Mouse (Mus musculus) fibroblast of lung, adult 2 months (primary cell): ENCODE measurements at regions not wholly inside any gene's neighbourhood (a gene's known extent, or its start where the extent isn't known, plus 50 kb on each side); places are given as distances from the start of the nearest gene placed in this dataset.

ENCODE experiments used
- DNase-seq: peaks from one replicate; pipeline ENCODE4 v3.0.0-alpha.2; 2011; ENCODE audit warnings: low read depth

- DNase-seq: no peak
These were observed 125.2 kb upstream of the Zfand5 start for GRCm38 (mm10) chr19:21146860-21147390.

- DNase-seq: peak; percentile 10
These were observed 127.3 kb upstream of the Zfand5 start for GRCm38 (mm10) chr19:21144659-21145283.

GRCm38 (mm10) chr19:21143970-21144595 is 128.0 kb upstream of the Zfand5 start:
- no peak for DNase-seq

- no peak for DNase-seq
These were observed 131.6 kb upstream of the Zfand5 start for GRCm38 (mm10) chr19:21140456-21140855.

GRCm38 (mm10) chr19:21138998-21139495 is 133.0 kb upstream of the Zfand5 start:
- no peak for DNase-seq

GRCm38 (mm10) chr19:21136756-21137155 is 135.3 kb upstream of the Zfand5 start:
- DNase-seq: no peak

- DNase-seq: no peak
These were observed 136.1 kb upstream of the Zfand5 start for GRCm38 (mm10) chr19:21135998-21136380.

- no peak for DNase-seq
These were observed 136.6 kb upstream of the Zfand5 start for GRCm38 (mm10) chr19:21135297-21135997.

GRCm38 (mm10) chr19:21129653-21130052 is 142.4 kb upstream of the Zfand5 start:
- DNase-seq: no peak

- no peak for DNase-seq
These were observed 144.9 kb upstream of the Zfand5 start for GRCm38 (mm10) chr19:21127079-21127745.

GRCm38 (mm10) chr19:21126670-21127069 is 145.4 kb upstream of the Zfand5 start:
- DNase-seq: no peak

- no peak for DNase-seq
These were observed 152.6 kb upstream of the Zfand5 start for GRCm38 (mm10) chr19:21119477-21119876.

GRCm38 (mm10) chr19:21118782-21119181 is 153.3 kb upstream of the Zfand5 start:
- DNase-seq: no peak

- DNase-seq: no peak
These were observed 156.4 kb upstream of the Zfand5 start for GRCm38 (mm10) chr19:21115693-21116092.

- DNase-seq: no peak
These were observed 157.8 kb upstream of the Tmc1 start for GRCm38 (mm10) chr19:21111836-21112235.

- DNase-seq: no peak
These were observed 154.3 kb upstream of the Tmc1 start for GRCm38 (mm10) chr19:21108311-21108710.

- no peak for DNase-seq
These were observed 153.7 kb upstream of the Tmc1 start for GRCm38 (mm10) chr19:21107741-21108140.

- no peak for DNase-seq
These were observed 153.3 kb upstream of the Tmc1 start for GRCm38 (mm10) chr19:21107275-21107674.

- DNase-seq: no peak
These were observed 152.8 kb upstream of the Tmc1 start for GRCm38 (mm10) chr19:21106766-21107165.

GRCm38 (mm10) chr19:21106241-21106669 is 152.3 kb upstream of the Tmc1 start:
- peak; percentile 86 for DNase-seq

- peak; percentile 21 for DNase-seq
These were observed 151.0 kb upstream of the Tmc1 start for GRCm38 (mm10) chr19:21105004-21105403.

GRCm38 (mm10) chr19:21104462-21104936 is 150.5 kb upstream of the Tmc1 start:
- DNase-seq: peak; percentile 90
